Mouse (Mus musculus) skeletal muscle tissue, adult 2 months (tissue): ENCODE results near the gene Zbtb20.

Source experiments
- DNase-seq: peaks from one replicate; pipeline ENCODE4 v3.0.0-alpha.2; 2012; ENCODE audit warnings: low read depth, low spot score

The Zbtb20 gene

DNA sequence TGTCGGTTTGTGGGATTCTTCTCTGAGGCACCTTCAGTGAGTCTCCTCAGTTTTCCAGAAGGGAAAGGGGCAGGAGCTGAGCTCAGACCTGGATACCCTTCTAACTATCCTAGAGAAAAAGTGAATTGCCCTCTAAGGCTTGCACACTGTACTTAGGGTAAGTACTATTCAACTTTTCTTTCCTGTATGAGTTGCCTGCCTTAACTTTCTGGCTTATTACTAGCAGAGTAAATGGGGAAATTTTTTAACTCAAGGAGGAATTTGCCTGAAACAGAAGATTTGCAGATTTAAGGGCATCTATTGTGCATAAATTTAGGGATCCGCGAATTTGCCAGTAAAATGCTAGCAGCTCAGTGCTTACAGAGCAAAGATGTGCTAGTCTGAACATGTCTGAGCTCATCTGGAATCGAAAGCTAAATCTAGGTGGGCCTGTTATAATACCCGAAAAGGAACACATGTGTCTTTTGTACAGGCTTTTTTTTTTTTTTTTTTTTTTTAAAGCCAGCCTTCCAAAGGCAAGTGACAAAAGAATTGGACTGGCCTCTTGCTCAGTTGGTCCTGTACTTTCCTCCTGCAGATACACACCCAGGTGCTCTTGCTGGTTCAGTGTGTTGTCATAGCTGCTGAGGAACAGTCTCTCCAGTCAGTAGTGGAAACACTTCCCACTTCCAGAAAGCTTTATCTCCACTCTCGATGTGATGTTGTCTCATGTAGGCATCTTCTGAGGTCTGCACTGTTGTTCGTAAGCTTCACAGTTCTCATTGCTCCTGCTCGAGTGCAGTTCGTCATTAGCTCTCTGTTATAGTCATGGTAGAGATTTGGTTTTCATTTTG, 632.7 kb downstream of the Zbtb20 start:
- DNase-seq, result no peak

GRCm38 (mm10) chr16:43510516-43510915, 634.8 kb downstream of the Zbtb20 start:
- DNase-seq, result no peak

GRCm38 (mm10) chr16:43511531-43511930, 635.9 kb downstream of the Zbtb20 start:
- DNase-seq, result no peak

GRCm38 (mm10) chr16:43513933-43514332, 638.3 kb downstream of the Zbtb20 start:
- DNase-seq, result no peak

DNA sequence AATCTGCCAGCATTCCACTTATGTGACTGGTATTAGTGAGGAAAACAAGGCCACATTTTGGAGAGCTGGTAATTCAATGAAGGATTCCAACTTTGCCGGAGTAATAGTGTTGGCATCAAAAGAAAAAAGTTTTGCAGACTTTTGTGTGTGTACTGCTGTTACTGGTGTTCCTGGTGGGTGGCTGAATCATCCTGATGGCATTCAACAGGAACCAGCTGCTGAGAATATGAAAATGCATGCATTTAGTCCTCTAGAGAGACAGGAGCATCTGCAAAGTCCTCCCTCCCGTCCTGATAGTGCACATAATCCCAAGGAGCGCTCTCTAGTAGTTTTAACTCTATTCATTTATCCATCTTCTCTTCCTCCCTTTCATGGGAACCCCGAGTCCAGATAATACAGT, 639.9 kb downstream of the Zbtb20 start:
- DNase-seq, result no peak

GRCm38 (mm10) chr16:43520274-43520673, 644.6 kb downstream of the Zbtb20 start:
- DNase-seq, result peak; percentile 73

DNA sequence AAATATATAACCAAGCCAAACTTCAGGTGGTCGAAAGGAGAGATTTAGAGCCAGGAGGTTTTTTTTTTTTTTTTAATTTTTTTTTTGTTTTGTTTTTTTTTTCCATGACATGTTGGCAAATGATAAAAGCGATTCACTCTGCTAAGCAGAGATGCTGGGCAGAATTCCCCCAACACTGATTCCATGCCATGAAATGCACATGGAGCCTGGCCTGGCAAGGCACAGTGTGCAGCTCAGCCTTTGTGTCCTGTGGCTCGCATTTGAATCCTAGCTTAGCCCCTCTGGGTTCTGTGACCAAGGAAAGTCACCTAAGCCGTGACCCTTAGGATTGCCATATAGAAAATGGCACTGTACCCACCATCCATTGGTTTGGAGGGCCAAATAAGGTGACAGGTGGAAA, 646.8 kb downstream of the Zbtb20 start:
- DNase-seq, result no peak

- no peak for DNase-seq
These were observed 648.5 kb downstream of the Zbtb20 start for GRCm38 (mm10) chr16:43524179-43524578.

GRCm38 (mm10) chr16:43525624-43526023, 649.9 kb downstream of the Zbtb20 start:
- no peak for DNase-seq

DNA sequence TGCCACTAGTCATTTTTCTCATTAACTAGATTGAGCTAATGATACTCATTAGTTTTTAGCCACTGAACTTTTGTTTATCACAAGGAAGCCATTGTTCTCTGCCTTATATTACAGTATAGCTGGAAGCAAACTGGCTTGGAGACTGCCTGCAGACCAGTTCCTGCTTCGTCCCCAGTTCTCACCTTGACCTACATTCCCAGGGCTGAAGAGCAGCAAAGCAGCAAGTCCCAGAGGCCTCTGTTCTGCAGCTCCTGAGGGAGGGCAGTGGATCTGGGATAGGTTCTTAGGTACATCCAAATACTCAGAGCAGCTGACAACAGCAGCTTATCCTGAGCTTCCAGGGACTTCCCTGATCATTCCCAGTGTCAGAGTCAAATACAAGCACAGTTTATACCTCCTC, 652.6 kb downstream of the Zbtb20 start:
- DNase-seq, result no peak

GRCm38 (mm10) chr16:43531328-43531727, 655.6 kb downstream of the Zbtb20 start:
- no peak for DNase-seq

DNA sequence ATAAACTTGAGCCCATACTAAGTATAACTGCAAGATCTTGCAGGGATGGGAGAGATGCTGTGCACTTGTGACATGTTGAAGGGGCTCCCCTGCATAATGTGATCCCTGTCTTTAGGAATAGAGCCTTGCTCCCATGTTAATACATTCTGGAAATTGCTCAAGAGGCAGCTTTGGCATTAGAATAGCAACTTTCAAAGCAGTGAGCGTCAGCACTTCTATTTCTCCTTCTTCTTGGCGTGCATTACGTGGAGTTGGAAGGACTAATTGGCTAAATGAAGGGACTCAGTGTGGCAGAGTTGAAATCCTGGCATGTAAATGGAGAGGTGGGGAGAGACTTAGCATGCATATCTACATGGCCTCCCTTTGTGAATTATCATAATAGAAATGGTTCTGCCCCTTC, 658.4 kb downstream of the Zbtb20 start:
- DNase-seq, result peak; percentile 28

- no peak for DNase-seq
These were observed 660.2 kb downstream of the Zbtb20 start for GRCm38 (mm10) chr16:43535912-43536311.

- DNase-seq, result no peak
These were observed 661.5 kb downstream of the Zbtb20 start for GRCm38 (mm10) chr16:43537163-43537562.

- DNase-seq, result peak; percentile 75
These were observed 664.0 kb downstream of the Zbtb20 start for GRCm38 (mm10) chr16:43539659-43540096.

- DNase-seq, result peak; percentile 38
These were observed 664.4 kb downstream of the Zbtb20 start for GRCm38 (mm10) chr16:43540108-43540507.

DNA sequence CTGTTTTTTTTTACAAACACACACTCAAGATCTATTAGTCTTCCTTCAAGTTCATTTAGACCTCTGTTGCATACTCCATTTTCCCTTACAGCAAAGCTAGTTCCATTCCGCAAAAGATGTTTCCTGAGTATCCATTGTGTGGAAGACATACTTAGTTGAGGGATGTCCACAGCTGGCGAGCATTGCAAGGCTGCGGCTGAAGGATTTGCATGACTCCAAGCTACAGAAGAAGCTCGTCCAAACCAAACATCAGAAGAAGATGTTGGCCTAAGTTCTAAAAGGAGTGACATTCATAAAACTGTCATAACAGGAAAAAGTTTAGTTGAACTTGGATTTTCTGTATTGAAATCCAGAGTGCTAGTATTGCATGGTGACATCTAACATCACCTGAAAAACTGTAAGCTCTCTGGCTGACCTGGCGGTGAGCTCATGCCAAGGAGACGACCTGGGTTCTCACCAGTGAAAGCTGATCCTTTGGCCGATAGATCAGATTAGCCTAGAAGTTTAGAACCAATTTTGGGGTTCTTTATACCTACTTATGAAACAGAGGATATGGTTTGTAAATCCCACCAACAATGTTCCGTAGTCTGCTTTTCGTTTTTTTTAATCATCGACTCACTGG, 665.0 kb downstream of the Zbtb20 start:
- DNase-seq, result no peak

GRCm38 (mm10) chr16:43545261-43545660, 669.6 kb downstream of the Zbtb20 start:
- peak; percentile 45 for DNase-seq

GRCm38 (mm10) chr16:43547323-43548180, 671.9 kb downstream of the Zbtb20 start:
- no peak for DNase-seq

- DNase-seq, result no peak
These were observed 673.1 kb downstream of the Zbtb20 start for GRCm38 (mm10) chr16:43548774-43549173.

DNA sequence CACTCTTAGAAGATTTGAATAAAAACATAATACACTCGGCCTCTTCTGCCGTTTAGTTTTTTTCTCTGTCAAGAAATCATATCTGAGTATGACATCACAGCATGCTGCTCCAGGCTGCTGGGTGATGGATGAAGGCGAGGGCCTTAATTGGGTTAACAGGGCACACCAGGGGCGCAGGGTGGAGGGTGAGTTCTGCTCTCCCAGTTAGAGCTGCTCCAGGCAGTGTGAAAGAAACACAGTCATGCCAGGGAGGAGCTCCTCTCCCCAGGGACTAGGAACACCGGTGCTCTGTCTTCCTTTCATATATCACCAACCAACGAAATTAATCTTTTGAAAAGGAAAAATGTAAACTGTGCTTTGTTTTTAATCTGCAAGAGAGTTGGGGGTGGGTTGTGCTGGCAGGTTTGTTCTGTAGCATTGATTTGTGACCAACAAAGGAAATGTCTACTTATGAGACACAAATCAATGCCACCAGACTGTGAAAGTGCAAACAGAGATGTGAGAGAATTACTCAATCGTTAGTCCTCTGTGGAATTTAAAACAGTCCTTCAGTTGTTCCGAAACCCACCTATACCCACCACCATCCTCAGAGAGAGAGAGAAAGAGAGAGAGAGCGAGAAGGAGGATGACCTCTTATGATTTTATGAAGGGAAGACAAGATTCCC, 673.9 kb downstream of the Zbtb20 start:
- DNase-seq, result no peak

- DNase-seq, result no peak
These were observed 676.8 kb downstream of the Zbtb20 start for GRCm38 (mm10) chr16:43552443-43552842.
